Mouse (Mus musculus) forebrain, embryonic 13.5 days (tissue): Measurements from ENCODE around the gene Fat3. TPM values are rescaled to one million over a fixed set of nuclear protein-coding genes. Genes with fewer than 3 reads are reported as not detected.

Experiments
- ATAC-seq: fragments of 200-750 bp; cut with Nextera tagmentation; 2 replicates; pipeline ENCODE4 v1.8.0; 2017
- H3K27ac ChIP-seq: fragments of 300-500 bp; sonication (generic); 2 replicates; pipeline ENCODE4 v1.5.1; 2015; ENCODE audit warnings: inconsistent platforms, mild to moderate bottlenecking, moderate library complexity
- H3K27me3 ChIP-seq: fragments of 300-500 bp; sonication (generic); 2 replicates; pipeline ENCODE4 v1.6.1; 2015; ENCODE audit warnings: mild to moderate bottlenecking, inconsistent platforms
- H3K36me3 ChIP-seq: fragments of 300-500 bp; sonication (generic); 2 replicates; pipeline ENCODE4 v1.6.1; 2015; ENCODE audit warnings: mild to moderate bottlenecking, inconsistent platforms; ENCODE audit not compliant: poor library complexity, severe bottlenecking
- H3K4me1 ChIP-seq: fragments of 300-500 bp; sonication (generic); 2 replicates; pipeline ENCODE4 v1.6.1; 2015; ENCODE audit warnings: inconsistent platforms
- H3K4me2 ChIP-seq: fragments of 300-500 bp; sonication (generic); 2 replicates; pipeline ENCODE4 v1.6.1; 2015; ENCODE audit warnings: inconsistent platforms, mild to moderate bottlenecking, moderate library complexity
- H3K4me3 ChIP-seq: fragments of 300-500 bp; sonication (generic); 2 replicates; pipeline ENCODE4 v1.5.1; 2015; ENCODE audit warnings: mild to moderate bottlenecking, inconsistent platforms
- H3K9ac ChIP-seq: fragments of 300-500 bp; sonication (generic); 2 replicates; pipeline ENCODE4 v1.6.1; 2015; ENCODE audit warnings: mild to moderate bottlenecking, inconsistent platforms
- H3K9me3 ChIP-seq: fragments of 300-500 bp; sonication (generic); replicated peaks from 2 replicates; pipeline ENCODE4 v1.6.1; 2016; ENCODE audit warnings: inconsistent platforms
- WGBS: fragments of 180-500 bp; shearing (Covaris S2); methylation state at CpG from one replicate; pipeline ENCODE4 v1.1.7; 2015; 5-methylcytosine and 5-hydroxymethylcytosine counted together
- polyA plus RNA-seq: library from polyadenylated mRNA; unstranded; fragments of >200 nt; fragmentation: Nextera tagmentation; extraction: Ambion mirVana; gene quantifications from 2 replicates; pipeline ENCODE4 v1.2.1, GENCODE M21; 2015

The Fat3 gene
- polyA plus RNA-seq, 1 experiment from 2014 or later = 10.3 TPM

DNA sequence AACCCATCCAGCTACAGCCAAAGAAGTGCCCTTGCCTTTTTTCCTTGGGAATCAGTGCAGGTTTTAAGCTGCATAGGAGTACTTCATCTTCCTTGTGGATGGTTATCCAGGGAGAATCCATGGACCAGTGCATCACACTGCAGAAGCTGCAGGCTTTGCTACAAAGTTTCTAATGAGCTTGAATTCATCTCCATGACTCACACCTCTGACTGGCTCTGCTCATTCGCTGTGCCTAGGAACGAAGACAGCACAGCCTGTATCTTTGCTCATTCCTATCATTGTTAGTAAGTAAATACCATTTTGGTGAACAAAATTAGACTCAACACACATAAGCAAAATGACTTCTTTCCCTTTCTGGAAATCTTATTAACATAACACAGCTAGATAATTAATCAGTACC is 78.4 kb downstream of the Fat3 start:
- no peaks in the 10 kb centered on the region for H3K36me3 ChIP-seq
- 75% methylated on average over 2 of the region's 2 CpGs for WGBS
- H3K9ac ChIP-seq = no peak overlapping the region
- H3K27ac ChIP-seq = no peak overlapping the region
- H3K4me3 ChIP-seq = no peak overlapping the region
- H3K27me3 ChIP-seq = no peaks in the 10 kb centered on the region
- H3K4me1 ChIP-seq = 0 out of 2 replicates have a peak, but pooled peaks cover 3% of the 10 kb centered on the region
- ATAC-seq = no peak
- H3K4me2 ChIP-seq = no peak overlapping the region
- no peaks in the 10 kb centered on the region for H3K9me3 ChIP-seq

DNA sequence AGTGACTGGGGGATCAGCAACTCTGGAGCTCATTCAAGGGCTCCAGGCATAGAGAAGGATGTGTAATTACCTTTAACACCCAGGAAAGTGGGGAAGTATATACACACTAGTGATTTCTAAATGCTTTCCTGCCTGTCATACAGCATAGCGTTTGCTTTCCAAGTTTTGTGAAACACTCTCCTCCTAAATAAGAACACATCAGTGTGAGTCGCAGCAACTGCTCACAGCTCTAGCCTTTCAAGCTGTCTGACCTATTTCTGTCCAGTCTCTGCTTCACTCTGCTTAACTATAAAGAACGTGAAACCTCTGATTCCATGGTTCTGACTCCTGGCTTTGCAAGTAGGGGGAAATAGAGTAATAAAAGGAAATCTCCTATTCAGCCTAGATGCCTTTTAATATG is 98.3 kb downstream of the Fat3 start:
- Histone ChIP-seq H3K4me1 (peaks cover 33% of the 10 kb centered on the region), H3K27ac (no peak overlapping the region), H3K4me2 (no peak overlapping the region), H3K9ac (no peak overlapping the region), H3K27me3 (no peaks in the 10 kb centered on the region), H3K36me3 (no peaks in the 10 kb centered on the region), H3K4me3 (no peak overlapping the region), H3K9me3 (no peaks in the 10 kb centered on the region)
- ATAC-seq = no peak
- 64% methylated on average over 3 of the region's 3 CpGs for WGBS

DNA sequence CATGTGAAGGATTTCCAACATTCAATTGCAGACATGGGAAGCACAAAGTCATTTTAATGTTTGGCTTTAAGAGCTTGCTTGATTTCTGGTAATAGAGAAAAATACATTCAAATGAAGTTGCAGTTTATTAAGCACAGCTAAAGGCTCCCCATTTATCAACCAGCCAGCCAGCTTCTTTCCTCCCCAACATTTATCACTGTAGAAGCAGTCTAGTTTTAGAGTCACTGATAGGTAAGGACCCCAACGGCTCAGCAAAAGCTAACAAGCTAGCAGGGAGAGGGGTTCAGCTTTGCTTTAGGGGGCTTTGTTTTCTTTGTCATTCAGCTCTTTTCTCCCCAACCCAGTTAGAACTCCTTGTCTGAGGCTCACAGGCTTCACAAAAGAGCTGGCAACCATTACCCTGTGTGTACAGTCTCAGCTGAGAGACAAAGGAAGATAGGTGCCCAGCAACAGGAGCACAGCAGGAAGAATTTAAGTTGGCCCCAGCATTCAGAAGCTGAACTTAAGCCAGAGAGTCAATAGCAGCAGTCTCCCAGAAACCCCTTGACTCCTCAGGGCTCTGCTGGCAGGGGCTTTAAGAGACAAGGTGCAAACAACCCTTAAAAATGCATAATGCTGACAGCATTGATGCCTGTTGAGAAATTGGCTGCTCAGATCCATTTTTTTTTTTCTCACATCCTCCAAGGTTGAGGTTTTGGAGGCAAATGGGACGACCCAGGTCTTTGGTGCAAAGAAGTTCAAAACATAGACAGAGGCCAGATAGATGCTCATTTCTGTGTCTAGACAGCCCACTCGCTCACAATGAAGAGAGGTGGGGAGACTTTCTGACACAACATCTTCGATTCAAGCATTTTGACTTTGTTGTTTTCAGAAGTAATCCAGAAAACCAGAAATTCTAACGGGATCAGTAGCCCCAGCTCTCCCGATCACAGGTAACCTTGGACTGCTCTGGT is 102.1 kb downstream of the Fat3 start:
- Histone ChIP-seq H3K4me2 (peak overlapping the region; percentile 9; the same call in 1 of the 2 replicates), H3K4me1 (peaks cover 36% of the 10 kb centered on the region)
- WGBS = 21% methylated on average over 6 of the region's 6 CpGs

DNA sequence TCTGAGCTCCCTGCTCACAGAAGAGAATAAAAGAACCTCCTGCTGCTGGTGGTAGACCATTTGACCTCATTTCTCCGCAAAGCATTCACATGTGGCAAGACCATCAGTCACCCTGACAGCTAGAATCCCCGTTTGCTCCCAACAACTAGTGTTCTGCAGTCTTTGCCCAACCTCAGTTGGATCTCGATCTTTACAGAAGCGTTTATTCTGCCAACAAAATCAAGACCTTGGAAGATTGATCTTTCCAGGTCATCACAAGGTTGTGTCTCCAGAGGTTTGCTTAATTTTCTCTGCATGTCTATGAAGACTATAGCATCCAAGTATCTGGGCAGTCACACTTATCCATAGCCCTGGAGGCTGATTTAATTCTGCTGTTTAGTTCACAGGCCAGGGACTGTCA is 111.9 kb downstream of the Fat3 start:
- Histone ChIP-seq H3K9ac (no peak overlapping the region), H3K27ac (no peak overlapping the region), H3K36me3 (no peaks in the 10 kb centered on the region), H3K4me1 (no peaks in the 10 kb centered on the region), H3K27me3 (no peaks in the 10 kb centered on the region), H3K4me2 (no peak overlapping the region), H3K4me3 (no peak overlapping the region), H3K9me3 (no peaks in the 10 kb centered on the region)
- WGBS = 85% methylated on average over 4 of the region's 4 CpGs
- no peak for ATAC-seq

More for the DNA sequence above, 102.1 kb downstream of the Fat3 start:
- no peaks in the 10 kb centered on the region for H3K36me3 ChIP-seq
- no peaks in the 10 kb centered on the region for H3K9me3 ChIP-seq
- H3K4me3 ChIP-seq = no peak overlapping the region
- H3K27me3 ChIP-seq = no peaks in the 10 kb centered on the region
- H3K9ac ChIP-seq = no peak overlapping the region
- H3K27ac ChIP-seq = peak overlapping the region; percentile 46
- ATAC-seq = peak; percentile 71; the same call in 1 of the 2 replicates

DNA sequence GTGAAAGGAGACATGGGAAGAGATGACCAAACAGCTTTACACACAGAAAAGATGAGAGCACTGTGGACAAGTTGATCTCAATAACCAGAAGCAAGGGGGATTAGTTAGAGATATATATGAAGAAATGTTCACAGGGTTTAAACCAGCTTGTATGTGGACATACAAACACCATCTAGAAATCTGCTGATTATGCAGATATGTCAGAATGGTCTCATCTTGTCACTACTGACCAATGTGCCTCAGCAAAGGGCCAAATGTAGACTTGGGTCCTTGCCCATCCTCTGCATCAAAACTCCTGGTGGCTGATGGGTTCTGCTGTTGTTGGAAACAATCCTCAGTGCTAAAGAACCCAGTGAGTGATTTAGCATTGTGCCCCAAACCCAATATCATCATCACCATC is 113.6 kb downstream of the Fat3 start:
- H3K4me3 ChIP-seq = no peak overlapping the region
- H3K4me1 ChIP-seq = no peaks in the 10 kb centered on the region
- H3K9me3 ChIP-seq = no peaks in the 10 kb centered on the region
- H3K27me3 ChIP-seq = no peaks in the 10 kb centered on the region
- H3K27ac ChIP-seq = no peak overlapping the region
- H3K36me3 ChIP-seq = no peaks in the 10 kb centered on the region
- no peak for ATAC-seq
- no peak overlapping the region for H3K9ac ChIP-seq
- H3K4me2 ChIP-seq = no peak overlapping the region

DNA sequence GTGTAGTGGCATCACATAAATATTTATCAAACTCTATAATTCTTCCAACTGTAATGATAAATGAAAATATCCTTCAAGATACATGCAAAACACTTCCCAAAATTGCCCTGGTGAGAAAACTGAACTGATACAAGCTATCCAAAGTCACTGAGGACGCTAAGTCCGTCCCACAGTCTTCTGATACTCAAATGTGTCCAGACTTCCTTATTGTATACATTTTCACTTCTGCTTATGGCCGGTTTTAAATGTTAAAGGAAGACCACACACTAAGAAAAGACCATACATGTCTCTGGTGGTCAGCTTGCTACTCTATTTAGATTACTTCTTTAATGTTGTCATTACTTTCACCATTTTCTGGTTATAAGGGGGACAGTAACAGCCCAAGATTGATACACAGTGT is 137.4 kb downstream of the Fat3 start:
- Histone ChIP-seq H3K4me2 (no peak overlapping the region), H3K36me3 (no peaks in the 10 kb centered on the region), H3K27me3 (no peaks in the 10 kb centered on the region), H3K4me1 (peaks cover 8% of the 10 kb centered on the region), H3K27ac (no peak overlapping the region), H3K9ac (no peak overlapping the region), H3K9me3 (no peaks in the 10 kb centered on the region), H3K4me3 (no peak overlapping the region)
- 88% methylated on average over 3 of the region's 3 CpGs for WGBS
- ATAC-seq = no peak

DNA sequence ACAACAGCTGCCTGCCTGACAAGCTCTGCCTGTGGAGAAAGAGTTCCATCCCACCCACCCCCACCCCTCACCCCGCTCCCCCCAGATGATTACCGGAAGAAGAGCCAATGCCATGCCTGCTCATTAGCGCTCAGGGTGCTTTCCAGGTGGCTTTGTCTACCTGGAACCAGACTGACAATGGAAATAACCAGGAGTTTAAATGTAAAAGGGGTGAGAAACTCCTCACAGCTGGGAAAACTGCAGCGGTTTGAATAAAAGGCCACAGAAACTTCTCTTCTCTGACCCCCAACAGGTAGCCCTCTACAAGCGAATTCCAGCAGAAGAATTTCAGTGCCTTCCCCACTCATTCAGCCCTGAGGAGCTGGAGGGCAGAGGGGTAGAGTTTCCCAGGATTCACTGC is 139.3 kb downstream of the Fat3 start:
- H3K9ac ChIP-seq = no peak overlapping the region
- H3K9me3 ChIP-seq = no peaks in the 10 kb centered on the region
- H3K4me2 ChIP-seq = no peak overlapping the region
- ATAC-seq = no peak
- 7% methylated on average over 5 of the region's 5 CpGs for WGBS
- peaks cover 14% of the 10 kb centered on the region for H3K4me1 ChIP-seq
- H3K27ac ChIP-seq = no peak overlapping the region
- no peaks in the 10 kb centered on the region for H3K27me3 ChIP-seq
- no peaks in the 10 kb centered on the region for H3K36me3 ChIP-seq
- H3K4me3 ChIP-seq = no peak overlapping the region

DNA sequence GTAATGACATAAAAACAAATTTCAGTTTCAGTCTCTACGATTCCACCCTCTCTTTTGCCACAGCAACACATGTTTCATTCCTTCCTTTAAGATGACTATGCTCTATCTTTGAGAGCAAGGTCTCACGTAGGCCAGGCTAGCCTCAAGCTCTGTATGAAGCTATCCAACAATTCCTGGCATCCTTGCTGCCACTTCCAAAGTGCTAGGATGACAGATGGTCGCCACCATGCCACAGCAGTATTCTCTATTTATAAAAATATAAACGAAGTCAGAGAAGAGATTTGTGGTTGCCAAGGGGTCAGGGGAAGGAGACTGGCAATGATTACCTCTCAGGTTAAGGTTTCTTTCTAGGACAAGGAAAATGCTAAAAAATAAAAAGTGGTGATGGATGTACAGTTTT is 144.4 kb downstream of the Fat3 start:
- Histone ChIP-seq H3K9ac (no peak overlapping the region), H3K4me2 (no peak overlapping the region), H3K4me1 (peaks cover 31% of the 10 kb centered on the region), H3K27me3 (no peaks in the 10 kb centered on the region), H3K27ac (no peak overlapping the region), H3K9me3 (no peaks in the 10 kb centered on the region), H3K4me3 (no peak overlapping the region), H3K36me3 (no peaks in the 10 kb centered on the region)
- ATAC-seq = no peak
- WGBS = 84% methylated on average over 4 of the region's 4 CpGs

DNA sequence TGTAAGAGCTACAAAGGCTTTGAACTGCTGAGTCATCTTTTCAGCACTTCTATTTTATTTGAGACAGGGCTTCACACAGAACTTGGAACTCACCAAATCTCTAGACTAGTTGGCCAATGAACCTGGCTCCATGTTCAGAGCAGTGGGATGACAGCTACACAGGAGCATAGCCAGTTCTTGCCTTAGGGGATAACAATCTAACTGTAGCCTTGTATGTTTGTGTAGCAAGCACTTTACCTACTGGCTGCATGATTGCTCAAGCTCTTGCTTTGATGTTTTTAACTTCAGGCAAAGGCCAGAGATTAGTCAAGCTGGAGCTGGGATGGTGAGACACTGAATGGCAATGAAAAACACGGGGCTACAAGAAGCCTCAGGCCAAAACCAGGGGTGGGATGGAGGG is 146.2 kb downstream of the Fat3 start:
- Histone ChIP-seq H3K4me2 (no peak overlapping the region), H3K27ac (no peak overlapping the region), H3K4me1 (peaks cover 31% of the 10 kb centered on the region), H3K9ac (no peak overlapping the region), H3K9me3 (no peaks in the 10 kb centered on the region), H3K4me3 (no peak overlapping the region), H3K36me3 (no peaks in the 10 kb centered on the region), H3K27me3 (no peaks in the 10 kb centered on the region)
- WGBS = 18% methylated on average over 1 of the region's 1 CpGs
- ATAC-seq = no peak

DNA sequence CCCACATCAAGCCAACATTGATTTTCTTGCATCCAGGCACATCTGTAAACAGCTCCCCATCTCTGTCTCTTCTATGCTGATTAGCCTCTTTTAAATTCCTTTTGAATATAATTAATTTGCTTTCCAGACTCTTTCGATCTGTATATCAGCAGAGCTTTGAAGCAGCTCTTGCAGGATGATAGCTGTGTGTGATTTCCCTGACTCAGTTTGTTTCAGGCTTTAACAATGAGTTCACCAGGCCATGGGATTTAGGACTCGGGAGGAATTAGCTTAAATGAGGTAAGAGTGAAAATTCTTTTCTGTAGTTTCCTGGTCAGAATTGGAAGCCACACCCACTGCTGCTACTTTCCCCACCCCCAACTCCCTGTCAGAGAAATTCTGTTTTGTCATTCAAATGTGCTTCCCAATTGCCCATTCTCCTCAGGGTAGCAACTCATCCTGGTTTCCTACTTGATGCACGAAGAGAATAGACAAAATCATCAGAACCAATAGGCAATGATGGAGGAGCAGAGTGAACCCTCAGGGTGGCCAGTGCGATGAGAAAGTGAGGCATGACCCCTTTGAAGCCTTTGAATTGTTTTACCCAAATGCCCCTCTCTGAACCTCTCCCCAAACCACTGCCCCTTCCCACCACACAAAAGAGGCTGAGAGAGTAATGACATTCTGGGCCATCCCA is 147.9 kb downstream of the Fat3 start:
- Histone ChIP-seq H3K36me3 (no peaks in the 10 kb centered on the region), H3K9me3 (no peaks in the 10 kb centered on the region), H3K4me1 (peaks cover 29% of the 10 kb centered on the region), H3K9ac (peak overlapping the region; percentile 9; the same call in 1 of the 2 replicates), H3K27me3 (no peaks in the 10 kb centered on the region), H3K27ac (peak overlapping the region; percentile 68), H3K4me3 (peak overlapping the region; percentile 6; the same call in 1 of the 2 replicates), H3K4me2 (peak overlapping the region; percentile 36)
- 2% methylated on average over 4 of the region's 4 CpGs for WGBS
- ATAC-seq = peak; percentile 76

DNA sequence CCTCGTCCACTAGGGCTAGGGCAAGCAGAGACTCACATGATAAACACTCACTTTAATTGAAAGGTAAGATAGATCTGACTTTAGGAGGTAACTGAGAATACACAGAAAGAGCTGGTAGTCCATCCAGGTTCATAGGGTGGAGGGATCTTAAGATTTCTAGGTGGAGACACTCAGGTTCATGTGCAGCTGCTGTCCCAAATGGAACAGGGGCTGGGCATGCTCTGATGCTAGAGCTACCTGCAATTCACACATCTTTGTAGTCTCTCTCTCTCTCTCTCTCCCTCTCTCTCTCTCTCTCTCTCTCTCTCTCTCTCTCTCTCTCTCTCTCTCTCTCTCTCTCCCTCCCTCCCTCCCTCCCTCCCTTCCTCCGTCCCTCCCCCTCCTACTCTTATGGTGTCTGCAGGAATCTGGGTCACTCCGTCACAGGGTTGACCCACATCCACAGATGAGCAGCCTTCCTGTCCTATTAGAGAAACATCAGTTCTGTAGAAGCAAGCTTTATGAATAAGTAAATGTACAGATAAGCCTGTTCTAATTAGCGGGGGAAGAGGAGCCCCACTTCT is 148.5 kb downstream of the Fat3 start:
- H3K9me3 ChIP-seq = no peaks in the 10 kb centered on the region
- ATAC-seq = peak; percentile 76
- 19% methylated on average over 4 of the region's 4 CpGs for WGBS
- peak overlapping the region; percentile 36 for H3K4me2 ChIP-seq
- peak overlapping the region; percentile 6; the same call in 1 of the 2 replicates for H3K4me3 ChIP-seq
- H3K27me3 ChIP-seq = no peaks in the 10 kb centered on the region
- H3K36me3 ChIP-seq = no peaks in the 10 kb centered on the region
- H3K27ac ChIP-seq = peak overlapping the region; percentile 68
- H3K9ac ChIP-seq = peak overlapping the region; percentile 9; the same call in 1 of the 2 replicates
- H3K4me1 ChIP-seq = peaks cover 26% of the 10 kb centered on the region
